Mouse (Mus musculus) adrenal gland, postnatal 10 days (tissue): ENCODE measurements around the gene Nrd1. TPM values are rescaled to one million over a fixed set of nuclear protein-coding genes. Genes with fewer than 3 reads are reported as not detected.
A peak's percentile ranks its signal among the peaks of the same experiment; 100 is the strongest.

Experiments used
- DNase-seq: peaks from one replicate; pipeline ENCODE4 v3.0.0; 2021; ENCODE audit warnings: mixed read lengths
- long read RNA-seq, 2 experiments: library from polyadenylated mRNA; stranded (forward); transcript quantifications; one replicate each; pipeline ENCODE4 v2.0.0; 2021
- total RNA-seq, 2 experiments: library from RNA; stranded (reverse); gene quantifications; 2 replicates each; pipeline ENCODE4 v1.2.3; 2021

Gene Nrd1
- 100 to 1,000 TPM in 1 of 2 experiments, 10 to 100 TPM in 1; 97.2 to 109 TPM for total RNA-seq
- long read RNA-seq, experiment 1, full-length matches to known transcripts, result 27 of 50 reads
- long read RNA-seq, experiment 1, partial matches to known transcripts, result 16 of 50 reads
- long read RNA-seq, experiment 1, other reads (novel, unspliced or antisense), result 7 of 50 reads
- long read RNA-seq, experiment 2, full-length matches to known transcripts, result 14 of 25 reads
- long read RNA-seq, experiment 2, partial matches to known transcripts, result 8 of 25 reads
- long read RNA-seq, experiment 2, other reads (novel, unspliced or antisense), result 3 of 25 reads

DNA sequence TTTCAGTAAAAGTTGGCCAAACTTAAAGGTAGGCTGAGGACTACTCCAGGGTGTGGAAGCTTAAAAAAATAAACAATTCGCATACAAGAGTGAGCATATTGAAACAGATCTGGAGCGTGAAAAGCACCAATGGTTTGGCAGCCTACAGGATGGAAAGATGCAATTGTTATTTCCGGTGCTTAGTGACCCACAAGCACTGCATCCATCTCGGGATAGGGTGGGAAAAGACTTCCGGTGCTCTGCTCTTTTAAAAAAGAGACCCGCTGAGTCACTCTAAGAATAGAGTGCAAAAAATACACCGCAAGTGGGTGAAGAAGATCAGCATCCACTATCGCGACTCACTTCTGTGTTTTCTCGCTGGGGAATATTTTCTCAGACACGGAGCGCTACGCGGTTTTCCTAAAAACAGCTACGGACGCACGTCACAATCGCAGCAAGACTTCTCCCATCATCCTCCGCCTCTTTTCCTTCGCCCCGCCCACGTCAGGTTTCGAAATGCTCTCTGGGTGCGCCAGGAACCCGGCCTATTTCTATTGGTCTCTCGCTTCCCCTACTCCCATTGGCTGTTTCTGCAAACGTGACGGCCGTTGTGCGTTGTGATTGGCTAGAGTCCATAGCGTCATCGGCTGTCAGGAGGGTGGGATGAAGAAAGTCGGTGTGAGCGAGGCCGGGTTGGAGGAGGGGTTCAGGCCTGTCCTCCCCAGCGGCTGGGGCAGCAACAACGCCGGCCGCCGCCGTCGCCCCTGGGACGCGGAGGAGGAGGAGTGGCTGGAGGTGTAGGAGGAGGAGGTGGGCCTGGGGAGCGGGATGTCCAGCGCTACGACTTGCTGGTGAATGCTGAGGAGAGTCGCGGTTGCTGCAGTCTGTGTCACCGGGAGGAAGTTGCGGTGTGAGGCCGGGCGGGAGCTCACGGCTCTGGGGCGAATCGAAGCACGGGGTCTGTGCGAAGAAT lies at the start of gene Nrd1:
Gene Nrd1, plus strand, starts transcription at position 657 of the 952 bp plus-strand sequence.
- peak; percentile 98 for DNase-seq

DNA sequence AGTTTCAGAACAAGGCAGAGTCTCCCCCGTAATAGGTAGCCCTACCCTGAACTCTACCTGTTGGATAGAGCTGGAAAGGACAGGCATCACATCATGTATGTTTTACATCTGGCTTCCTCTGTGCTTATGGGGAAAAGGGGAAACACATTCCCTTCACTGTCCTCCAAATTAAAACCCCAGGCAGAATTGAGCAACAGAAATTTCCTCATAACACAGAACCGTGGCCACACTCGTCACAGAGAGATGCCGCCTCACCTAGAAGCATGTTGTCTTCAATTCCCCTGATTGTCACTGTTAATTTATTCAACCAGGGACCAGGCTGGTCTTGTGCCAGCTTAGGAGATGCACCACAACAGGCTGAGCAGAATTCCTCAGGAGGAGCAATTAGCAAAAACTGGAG lies 48.8 kb upstream of the Nrd1 start:
- DNase-seq, result no peak

DNA sequence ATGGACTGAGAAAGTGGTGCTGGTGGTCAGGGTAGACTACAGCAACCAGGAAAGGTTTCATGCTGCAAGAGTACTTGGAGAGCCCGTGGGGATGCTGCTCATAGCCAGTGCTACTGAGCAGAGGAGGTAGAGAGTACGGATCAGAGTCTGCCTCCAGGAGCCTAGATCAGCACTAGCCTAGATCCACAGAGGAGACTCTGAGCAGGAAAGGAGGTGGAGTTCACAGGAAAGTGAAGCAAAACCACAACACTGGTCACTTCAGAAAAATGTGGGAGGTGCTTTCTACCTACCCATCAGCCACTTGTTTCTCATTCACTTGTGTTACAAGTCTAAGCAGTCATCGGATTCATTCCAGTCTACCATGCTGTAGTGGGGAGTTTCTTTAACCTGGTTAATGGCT lies 40.8 kb upstream of the Nrd1 start:
- DNase-seq, result no peak

DNA sequence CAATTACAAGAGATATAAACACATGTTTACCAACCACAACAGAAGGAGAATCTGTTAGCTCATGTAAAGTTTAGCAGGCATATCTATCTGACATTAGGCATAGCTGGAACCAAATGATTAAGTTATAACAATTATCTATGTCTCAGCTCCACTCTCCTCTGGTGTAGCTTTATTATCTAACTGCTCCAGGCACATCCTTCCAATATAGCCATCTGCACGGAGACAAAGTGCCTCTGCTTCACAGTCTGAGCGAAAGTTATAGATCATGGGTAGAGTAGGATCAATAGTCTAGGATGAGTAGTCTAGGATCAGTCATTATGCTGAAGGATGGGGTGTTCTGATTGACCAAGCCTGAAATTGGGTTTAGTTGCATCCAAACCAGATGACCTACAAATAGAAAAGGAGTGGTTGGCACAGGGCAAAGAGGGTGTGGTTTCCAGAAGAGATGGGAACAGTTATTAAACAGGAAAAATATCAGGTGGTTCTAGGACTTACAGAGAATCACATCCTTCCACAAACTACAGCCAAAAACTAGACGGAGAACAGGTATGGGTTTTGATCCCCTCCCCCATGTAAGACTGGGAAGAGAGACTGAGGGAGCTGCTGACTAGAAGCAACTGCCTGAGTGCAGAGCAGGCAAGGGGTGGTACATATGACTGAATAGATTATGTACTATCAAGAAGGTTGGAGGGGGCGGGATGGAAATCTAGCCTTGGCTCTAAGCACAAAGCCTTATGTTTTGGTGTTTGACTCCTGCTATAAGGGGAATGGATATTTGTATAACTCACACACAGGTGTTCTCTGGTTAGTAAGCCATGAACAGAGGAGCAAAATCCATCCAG lies 39.6 kb upstream of the Nrd1 start:
- DNase-seq, result no peak

DNA sequence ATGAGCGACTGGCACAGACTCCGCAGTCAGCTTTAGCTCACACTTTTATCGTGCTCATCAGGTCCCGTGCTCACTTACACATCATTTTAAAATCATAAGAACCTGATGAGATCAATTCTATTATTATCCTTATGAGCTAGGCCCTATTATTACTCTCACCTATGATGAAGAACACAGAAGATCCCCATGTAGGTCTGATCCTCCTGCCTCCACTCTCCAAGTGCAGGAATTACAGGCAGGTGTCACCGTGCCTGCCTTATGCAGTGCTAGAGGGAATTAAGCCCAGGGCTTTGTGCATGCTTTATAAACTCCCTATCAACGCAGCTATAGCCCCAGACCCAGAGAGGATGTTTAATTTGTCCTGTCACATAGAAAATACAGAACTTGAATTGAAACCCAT lies 37.4 kb upstream of the Nrd1 start:
- DNase-seq, result no peak

DNA sequence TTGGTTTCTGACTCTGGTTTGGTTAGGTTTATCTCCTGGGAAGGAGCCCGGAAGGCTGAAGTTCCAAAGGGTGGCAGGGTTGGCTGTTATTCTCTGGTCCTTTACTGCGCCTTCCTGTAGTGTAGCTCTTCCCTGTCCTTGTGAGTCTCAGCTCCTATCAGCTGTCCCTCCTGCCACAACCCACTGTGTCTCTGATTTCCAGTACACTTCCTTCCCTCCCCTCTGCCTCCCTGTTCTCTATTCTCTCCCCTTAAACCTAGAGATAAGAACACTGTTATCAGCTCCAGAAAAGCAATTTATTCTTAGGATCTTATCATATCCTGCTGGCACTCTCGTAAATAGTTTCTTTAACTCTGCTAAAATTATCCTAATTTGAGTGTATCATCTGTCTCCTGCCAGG lies 30.9 kb upstream of the Nrd1 start:
- no peak for DNase-seq

DNA sequence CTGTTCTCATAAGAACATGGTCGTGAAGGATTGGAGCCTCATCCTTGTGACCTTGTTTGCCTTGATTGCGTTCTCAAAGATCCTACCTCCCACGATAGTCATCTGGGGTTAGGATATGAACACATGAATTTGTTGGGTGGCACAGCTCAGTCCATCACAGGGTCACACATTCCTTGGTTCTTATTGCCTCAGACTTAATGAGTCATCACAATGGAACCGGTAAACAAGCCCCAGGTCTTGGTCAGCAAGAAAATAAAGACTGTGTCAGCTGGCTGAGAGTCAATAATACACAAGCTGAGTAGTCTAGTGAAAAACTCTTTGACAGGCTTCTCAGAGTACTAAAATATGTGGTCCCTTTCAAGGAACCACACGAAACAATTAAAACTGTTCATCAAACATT lies 29.4 kb upstream of the Nrd1 start:
- DNase-seq, result no peak

DNA sequence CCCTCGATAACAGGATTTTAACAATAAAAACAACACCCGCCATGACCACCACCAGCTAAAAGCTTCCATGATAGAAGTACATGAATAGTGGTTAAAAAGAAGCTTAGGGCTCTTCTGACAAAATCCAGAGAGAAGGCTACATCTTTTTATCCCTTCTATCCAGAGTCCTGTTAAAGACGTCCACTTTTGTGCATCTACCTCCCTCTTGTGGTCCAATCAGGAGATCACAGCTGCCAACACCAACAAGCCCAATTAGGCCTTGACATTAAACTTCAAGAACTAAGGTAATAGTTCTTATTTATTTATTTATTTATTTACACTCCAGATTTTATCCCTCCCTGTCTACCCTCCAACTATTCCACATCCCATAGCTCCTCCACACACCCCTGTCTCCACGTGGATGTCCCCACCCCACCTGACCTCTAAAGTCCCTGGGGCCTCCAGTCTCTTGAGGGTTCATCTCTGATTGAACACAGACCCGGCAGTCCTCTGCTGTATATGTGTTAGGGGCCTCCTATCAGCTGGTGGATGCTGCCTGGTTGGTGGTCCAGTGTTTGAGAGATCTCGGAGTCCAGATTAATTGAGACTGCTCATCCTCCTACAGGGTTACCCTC lies 23.9 kb upstream of the Nrd1 start:
- DNase-seq, result peak; percentile 62

DNA sequence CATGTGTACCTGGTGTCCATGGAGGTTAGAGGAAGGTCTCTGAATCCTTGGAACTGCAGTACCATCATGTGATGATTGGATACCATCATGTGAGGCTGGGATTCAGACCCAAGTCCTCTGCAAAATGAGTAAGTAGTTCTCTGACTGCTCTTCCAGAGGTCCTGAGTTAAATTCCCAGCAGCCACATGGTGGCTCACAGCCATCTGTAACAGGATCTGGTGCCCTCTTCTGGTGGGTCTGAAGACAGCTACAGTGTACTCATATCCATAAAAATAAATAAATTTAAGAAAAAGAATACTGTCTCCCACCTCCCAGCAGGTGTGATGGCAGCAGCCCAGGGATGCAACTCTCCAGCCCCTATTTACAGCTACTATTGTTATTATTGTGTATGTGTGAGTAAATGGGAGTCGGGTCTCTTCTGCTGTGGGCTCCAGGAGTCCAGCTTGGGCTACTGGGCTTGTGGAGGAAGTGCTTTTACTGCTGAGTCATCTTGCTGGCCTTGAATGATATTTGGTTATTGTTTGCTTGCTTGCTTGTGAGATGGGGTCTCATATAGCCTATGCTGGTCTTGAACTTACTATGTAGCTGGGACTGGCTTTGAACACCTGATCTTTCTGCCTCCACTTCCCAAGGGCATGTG lies 13.5 kb upstream of the Nrd1 start:
- no peak for DNase-seq

DNA sequence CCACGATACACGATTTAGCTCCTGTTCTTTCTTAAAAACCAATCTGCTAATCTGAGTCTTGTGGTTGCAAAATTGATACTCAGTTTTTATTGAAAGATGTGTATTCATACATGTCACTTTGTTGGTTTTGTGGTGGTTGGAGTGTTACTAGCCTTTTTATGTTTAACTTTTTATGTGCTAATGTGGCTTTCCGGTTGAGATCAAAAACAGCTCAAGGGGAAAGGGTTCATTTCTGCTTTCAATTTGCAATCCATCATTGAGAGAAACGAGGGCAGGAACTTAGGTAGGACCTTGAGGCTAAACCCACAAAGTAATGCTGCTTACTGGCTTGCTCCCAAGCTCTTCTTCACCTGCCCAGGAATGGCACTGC lies 13.0 kb upstream of the Nrd1 start:
- no peak for DNase-seq

DNA sequence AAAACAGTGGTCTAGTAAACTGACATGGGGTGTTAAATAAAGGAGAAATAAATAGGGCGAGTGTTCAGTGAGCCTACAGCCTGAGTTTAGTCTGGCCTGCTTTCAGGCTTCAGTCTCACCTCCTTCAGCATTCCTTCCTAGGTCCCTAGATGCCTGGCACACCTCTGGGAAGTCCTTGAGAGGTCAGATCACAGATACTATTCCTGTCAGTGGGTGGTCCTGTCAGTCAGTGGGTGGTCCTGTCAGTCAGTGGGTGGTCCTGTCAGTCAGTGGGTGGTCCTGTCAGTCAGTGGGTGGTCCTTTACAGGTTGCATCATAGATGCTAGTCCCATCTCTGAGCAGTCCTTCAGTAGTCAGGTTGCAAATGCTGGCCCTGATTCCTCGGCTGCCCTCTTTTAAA lies 11.0 kb upstream of the Nrd1 start:
- no peak for DNase-seq

DNA sequence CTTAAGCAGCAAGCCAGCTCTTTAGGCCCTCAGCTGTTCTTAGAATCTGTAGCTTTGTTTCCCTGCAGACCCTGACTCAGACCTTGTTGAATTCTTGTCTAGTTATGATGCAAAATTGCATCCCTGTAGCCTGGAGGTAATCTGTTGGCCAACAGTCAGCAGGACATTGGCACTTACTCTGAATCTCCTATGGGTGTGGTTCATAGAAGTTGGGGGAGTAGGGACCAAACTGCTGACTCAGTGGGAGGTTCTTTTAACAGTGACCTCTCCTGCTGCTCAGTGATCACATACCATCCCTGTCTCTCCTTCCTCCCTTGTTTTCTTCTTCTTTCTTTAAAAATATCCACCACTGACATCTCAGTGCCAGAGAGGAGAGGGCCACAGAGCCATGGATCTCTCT lies 10.4 kb upstream of the Nrd1 start:
- no peak for DNase-seq

DNA sequence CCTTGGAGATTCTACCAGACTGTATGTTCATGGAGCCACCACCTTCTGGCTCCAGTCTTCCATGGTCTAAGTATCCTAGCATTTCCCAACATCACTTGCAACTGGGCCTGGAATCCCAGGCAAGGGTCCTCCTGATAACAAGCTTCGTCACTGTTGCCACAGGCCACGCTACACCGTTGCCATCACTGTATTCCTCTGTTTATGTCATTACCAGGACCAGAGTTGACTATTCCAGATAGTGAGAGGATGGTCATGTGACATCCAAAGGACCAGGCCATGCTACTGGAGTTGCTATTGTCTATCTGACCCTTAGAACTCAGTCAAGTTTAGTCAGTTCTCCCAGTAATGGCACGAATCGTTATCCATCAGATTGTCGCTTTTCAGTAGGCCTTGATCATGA lies 9.9 kb upstream of the Nrd1 start:
- DNase-seq, result no peak

DNA sequence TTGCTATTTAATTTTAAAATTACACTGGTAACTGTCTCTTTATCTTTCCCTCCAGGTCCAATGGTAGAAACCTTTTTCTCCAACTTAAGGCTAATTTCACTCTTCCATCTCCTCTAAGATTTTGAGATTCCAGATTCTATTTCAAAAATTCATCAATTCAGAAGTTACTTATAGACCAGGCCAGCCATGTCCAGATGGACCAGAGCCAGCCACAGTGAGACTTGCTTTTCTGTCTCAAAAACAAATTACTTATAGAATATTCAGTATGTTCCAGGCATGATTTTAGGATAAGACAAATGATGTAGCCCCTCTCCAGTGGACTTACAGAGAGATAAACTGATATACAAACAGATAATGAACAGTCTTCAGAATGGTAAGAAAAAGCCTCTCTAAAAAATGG lies 8.6 kb upstream of the Nrd1 start:
- no peak for DNase-seq

DNA sequence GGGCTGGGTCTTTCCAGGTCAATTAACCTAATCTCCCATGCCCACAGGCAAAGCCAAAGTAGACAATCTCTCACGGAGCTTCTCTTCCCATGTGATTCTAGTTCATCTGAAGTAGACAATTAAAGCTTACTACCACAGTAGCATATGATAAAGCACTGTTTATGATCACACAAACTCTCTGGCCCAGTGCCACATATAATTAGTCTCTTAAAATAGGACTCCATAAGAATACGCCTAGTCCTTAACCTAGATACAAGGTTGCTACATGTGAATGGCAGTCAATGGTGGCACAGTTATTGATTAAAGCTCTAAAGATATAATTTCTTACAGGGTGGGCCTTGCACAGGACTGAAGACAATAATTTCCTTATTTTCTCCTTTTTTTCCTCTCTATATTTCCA lies 7.5 kb upstream of the Nrd1 start:
- DNase-seq, result no peak

DNA sequence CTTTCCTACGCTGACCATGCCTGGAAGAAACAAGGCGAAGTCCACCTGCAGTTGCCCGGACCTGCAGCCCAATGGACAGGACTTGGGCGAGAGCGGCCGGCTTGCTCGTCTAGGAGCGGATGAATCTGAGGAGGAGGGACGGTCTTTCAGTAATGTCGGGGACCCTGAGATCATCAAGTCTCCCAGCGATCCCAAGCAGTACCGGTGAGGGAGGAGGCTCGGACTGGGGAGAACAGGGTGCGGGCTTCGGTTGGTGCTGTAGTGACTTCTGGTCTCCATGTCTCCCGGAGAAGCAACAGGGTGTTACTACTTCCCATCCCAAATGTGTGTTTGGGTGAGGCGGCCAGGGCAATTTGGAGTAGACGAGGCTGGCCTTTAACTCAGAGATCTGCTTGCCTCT lies 506 bp downstream of the Nrd1 start:
- no peak for DNase-seq

DNA sequence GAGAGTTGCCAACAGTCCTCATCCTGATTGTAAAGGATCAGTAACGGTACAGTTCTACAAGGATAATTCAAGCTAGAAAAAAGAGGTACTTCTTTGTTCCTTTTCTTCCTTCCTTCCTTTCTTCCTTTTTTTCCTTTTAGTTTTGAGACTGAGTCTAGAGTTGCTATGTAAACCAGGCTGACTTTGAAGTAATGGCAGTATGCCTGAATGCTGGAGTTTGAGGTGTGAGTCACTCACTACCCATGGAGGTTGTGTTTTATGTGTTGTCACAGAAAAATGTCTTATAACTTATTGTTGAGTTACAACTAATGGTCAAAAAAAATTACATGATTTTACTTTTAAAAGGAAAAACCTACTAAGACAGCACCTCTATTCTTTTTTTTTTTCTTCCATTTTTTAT lies 7.6 kb downstream of the Nrd1 start:
- DNase-seq, result peak; percentile 22

DNA sequence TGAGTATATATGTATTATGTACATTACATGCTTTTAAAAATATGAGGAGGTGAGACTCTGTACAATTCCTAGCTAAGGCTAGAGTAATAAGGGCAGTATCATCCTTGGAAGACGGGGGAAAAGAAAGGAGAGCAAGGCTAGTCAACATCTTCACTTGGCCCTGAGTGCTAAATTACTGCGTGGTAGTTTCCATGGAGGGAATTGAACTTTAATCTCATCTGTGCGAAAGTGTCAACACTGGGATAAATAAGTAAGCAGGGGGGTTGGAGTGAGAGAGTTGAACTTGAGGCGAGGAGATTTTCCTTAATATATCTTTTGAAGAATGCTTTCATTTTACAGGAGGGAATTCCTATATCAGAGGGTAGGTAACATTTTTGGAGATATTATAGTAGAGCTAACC lies 13.6 kb downstream of the Nrd1 start:
- DNase-seq, result no peak

DNA sequence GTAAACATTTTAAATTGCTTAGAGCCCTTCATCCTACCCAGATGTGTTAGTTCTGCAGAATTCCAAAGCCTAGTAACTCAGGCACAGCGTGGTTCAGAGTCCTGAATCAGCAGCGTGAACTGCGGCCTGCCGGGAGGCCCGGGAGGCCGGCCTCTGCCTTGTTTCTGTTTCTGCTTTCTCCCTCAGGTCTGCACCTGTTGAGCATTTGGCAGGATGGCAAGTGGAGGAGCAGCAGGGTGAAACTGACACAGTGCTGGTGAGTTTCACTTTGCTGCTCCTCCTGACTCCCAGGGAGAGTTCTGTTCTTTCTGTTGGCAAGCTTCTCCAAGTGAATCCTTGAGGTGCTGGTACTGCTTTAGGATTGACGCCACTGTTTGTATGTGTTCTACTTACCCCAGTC lies 17.0 kb downstream of the Nrd1 start:
- DNase-seq, result no peak

DNA sequence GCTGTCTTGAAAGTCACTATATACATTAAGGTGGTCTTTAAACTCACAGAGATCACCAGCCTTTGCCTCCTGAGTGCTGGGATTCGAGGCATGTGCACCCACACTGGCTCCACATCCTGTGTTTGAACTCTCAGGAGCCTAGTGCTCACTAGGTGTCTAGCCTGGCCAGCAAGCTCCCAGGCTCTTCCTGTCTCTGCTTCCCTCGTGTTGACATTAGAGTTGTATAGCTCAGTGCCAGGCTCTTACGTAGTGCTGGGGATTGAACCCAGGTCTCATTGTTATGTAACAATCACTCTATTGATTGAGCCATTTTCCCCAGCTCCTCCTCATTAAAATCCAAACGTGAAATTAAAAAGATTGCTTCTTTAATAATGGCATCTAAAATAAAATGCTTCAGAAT lies 18.8 kb downstream of the Nrd1 start:
- no peak for DNase-seq

DNA sequence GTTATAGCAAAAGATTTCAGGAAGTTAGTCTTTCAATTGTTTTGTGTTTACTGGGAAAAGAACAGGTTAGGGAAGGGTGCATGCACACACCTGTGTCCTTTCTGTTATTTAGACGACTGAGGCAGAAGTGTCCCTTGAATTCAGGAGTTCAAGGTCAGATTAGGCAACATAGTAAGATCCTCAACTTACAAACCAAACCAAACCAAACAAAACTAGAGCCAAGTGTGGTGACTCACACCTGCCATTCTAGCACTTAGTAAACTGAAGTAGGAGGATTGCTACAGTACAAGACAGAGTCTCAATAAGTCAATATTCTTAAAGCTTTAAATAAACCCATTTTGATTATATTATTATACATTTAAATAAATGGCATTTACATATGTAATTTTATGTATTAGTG lies 21.5 kb downstream of the Nrd1 start:
- no peak for DNase-seq

DNA sequence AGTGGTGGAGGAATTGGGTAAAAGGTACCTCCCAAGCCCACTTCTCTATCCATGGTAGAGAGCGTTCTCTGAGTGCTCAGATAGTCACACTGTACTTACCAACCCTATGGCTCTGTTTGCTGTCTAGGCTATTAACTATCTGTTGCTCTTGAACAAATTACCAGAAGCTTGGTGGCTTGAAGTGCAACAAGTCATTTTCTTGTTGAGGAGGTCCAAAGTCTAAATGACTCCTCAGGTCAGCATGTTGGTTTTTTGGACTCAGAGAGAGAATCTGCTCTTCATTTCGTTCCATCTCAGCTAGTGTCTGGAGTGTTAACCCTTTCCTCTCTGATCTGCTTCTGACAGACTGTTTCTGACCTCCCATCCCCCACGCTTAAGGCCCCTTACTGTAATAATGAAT lies 24.6 kb downstream of the Nrd1 start:
- no peak for DNase-seq
